Mouse (Mus musculus) thymus, adult 2 months (tissue): Measurements from ENCODE around the gene Erbb4.

Experiments used
- CTCF ChIP-seq: fragments of 200-500 bp; IDR thresholded peaks from 2 replicates; pipeline ENCODE4 v1.5.1; 2012; ENCODE audit warnings: mild to moderate bottlenecking, control low read depth, low read length, moderate library complexity, borderline replicate concordance; ENCODE audit not compliant: control insufficient read depth, poor library complexity, insufficient read depth; ENCODE audit errors: extremely low read depth
- POLR2A ChIP-seq: fragments of 200-500 bp; IDR thresholded peaks from 2 replicates; pipeline ENCODE4 v1.6.1; 2012; ENCODE audit warnings: mild to moderate bottlenecking, low read length, control low read depth, moderate library complexity; ENCODE audit not compliant: control insufficient read depth, poor library complexity, insufficient read depth; ENCODE audit errors: extremely low read depth

- TF ChIP-seq CTCF (no peak), POLR2A (no peak)
Observed at GRCm38 (mm10) chr1:68155253-68155652, 952.6 kb downstream of the Erbb4 start.
